Mouse (Mus musculus) cerebellum, postnatal 25 days (tissue): ENCODE results near the gene Barhl1.

ENCODE experiments used
- DNase-seq, 2 experiments: peaks; one replicate each; pipeline ENCODE4 v3.0.0; 2021; ENCODE audit warnings: mixed read lengths in 2 of 2

Gene Barhl1

DNA sequence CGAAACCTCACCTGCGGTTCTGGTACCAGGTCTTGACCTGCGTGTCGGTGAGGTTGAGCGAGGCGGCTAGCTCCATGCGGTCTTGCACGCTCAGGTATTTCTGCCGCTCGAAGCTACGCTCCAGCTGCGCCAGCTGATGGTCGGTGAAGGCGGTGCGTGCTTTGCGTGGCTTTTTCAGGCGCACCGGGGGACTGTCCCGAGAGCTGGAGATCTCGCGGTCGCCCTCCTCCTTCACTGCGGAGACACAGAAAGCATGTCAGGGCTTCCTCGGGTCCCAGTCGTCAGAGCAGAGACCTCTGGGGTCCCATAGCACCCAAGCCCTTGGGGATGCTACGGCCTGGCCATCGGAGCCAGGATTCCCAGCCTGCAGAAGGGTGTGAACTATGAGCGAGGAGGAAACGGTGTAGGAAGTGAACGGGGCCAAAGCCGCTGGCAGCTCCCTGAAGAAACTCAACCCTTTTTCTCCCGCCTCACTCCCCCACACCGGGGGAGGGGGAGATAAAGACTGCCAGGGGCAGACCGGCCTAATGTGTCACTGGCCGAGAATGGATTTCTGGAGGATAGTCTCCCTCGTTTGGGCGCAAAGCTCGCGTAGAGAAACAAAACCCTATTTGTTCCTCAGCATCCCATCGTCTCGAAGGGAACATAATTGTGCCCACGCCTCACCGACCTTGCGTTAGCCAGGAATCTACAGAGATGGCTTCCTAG is 5.0 kb downstream of the Barhl1 start:
- peak; percentile 38 to 50 for DNase-seq

DNA sequence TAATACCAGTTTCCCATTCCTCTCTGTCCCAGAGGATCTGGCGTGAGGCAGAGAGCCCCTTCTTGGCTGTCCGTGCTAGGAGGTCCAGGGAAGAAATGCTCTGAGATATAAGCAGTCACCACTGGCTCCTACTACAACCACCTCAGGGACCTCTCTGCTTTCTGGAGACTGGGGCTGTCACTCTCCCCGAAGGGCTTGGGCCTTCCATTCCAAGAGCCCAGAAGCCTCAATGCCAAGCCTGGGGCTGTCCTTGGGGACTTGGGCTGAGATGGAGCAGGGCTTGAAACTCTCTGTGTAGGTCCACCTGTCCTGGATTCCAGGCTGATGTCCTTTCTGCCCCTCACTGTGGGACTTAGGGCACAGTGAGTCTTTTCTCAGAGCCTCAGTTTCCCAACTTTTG is 5.6 kb downstream of the Barhl1 start:
- DNase-seq, result no peak

DNA sequence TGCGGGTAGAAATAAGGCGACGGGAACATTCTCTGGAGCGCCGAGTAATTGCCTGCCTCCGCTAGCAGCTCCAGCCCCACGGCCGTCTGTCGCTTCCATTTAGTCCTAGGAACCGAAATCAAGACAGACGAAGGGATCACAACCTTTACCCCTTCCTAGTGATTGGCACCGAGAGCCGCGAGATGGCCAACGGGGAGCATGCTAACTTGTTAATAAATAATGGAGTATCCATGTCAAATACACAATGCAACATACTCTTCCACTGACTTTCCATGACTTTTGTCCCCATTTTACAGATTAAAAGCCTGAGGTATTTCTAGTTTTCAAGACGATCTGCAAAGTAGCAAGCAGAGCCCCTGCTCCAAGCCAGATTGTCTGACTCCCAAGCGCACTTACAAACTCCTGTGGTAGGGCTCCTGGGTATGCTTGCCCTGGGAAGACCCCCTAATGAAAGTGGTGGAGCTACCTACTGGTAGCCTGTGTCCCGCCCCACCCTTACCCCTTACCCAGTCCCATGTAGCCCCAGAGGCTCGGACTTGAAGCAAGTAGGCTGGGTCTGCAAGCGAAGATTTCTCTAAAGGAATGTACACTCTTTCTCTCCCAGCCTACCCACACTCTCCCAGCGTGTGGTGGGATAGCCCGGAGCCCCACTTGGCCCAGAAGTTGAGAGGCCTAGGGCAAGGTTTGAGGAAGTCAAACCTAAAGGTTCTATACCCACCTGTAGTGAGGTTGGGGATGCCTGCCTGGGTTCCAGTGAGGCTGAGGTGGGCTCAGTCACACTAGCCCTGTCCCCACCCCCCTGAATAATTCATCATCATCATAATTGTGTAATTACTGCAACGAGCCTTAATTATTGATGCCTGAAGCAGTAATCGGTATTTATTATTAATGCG is 6.4 kb downstream of the Barhl1 start:
- DNase-seq, result peak; percentile 19 to 23

DNA sequence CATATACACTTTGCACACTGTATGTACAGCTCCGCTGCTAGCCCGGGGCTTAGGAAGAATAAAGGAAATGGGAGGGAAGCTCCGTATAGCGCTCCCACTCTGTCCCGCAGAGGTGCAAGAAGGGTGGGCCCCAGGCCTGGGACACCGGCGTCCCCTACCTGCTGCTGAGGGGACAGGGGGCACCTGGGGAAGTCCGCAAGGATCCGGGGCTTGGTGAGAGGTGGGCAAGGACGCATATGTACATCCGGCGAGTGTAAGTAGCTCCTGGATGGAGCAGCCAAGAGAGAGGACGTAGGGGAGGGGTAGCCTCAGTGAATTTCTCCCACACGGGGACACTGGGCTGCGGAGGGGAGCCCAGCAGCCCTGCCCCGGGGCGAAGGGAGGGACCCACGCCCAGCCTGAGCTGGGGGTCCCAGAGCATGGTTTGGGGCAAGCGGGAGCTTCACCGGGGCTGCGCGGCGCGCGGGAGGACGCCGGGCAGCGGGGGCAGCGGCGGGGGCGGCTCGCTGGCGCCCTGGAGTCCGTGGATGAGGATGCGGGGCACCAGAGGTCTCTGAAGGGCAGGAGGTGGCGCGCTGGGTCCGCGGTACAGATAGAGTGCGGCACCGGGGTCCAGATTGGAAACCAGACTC is 7.2 kb downstream of the Barhl1 start:
- peak in 1 of 2 experiments; percentile 23 for DNase-seq

DNA sequence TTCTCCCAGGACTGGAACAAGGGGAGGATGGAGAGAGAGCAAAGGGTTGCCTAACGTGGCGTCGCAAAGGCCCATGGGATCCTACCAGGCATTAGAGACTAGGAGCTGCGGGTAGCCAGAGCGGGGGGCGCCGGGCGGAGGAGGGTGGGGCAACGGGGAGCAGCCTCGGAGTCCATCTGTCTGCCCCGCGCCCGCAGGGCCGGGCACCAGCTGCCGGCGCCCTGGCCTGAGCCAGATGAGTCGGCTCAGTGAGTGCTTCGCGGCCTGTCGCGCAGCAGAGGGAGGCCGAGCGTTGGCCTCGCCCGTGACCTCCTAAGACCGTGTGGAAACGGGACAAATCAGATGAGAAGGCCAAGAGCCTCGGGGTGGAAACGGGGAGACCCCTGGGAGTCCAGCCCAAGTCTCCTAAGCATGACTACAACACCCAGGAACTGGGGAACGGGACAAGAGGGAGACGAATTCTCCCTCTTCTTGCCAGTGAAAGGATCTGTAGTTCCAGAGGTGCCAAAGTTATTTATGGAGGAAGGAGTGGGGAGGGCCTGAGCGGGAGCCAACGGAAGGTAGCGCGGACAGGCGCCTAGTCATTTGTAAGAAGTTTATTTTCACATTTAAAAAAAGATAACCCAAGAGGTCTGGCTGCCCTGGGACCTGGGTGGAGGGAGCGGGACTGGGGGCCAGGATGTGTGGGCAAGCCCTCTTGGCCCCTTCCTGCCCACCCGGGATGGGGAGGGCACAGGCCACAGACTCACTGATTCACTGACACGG is 7.9 kb downstream of the Barhl1 start:
- peak; percentile 41 to 49 for DNase-seq

DNA sequence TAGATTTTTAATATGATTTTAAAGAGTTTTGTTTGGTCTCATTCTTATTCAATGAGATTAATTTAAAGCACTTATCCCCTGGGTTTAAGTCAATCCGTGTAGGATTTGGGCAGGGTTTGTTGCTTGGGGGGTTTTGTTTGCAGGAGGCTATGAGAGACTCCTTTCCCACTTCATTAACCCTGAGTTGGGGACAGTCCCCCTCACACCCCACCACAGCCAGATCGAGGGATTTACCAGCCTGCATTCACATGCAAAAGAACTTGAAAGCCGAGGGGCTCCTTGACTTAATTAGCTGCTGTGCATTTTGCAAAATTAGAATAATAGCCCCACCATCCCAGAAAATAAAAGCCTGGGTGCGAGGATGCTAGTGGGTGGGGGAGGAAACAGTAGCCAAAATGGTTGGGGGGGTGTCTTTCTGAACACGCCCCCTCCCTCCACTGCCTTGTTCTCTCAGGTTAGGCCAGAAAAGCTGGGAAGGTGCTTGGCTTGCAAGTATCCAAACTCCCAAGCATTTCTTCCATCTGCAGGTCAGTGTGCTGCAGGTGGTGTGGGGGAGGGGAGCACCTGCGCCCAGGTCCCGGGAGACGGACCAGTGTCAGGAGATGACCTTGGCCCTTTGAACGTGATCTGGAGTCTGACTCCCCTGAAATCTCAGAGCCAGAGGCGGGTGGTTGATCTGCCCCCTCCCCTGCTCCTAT is 8.6 kb downstream of the Barhl1 start:
- DNase-seq, result peak in 1 of 2 experiments; percentile 52

DNA sequence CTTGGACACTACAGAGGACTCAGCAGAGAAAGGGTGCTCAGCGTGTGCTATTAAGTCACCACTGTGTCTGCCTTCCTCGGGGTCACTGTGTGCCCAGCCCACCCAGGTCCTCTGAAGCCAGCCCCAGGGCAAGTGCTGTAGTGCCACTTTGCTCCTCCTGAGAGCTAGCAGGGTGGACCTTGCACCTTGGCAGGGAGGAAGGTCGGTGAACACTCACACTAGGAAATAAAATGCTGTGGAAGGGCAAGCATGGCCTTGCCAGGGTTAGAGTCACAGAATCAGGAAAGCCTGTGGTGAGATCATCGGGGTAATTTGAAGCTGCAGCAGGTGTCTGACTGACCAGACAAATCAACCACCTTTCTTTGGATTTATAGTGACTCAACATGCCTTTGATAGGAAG is 10.9 kb downstream of the Barhl1 start:
- DNase-seq, result no peak

DNA sequence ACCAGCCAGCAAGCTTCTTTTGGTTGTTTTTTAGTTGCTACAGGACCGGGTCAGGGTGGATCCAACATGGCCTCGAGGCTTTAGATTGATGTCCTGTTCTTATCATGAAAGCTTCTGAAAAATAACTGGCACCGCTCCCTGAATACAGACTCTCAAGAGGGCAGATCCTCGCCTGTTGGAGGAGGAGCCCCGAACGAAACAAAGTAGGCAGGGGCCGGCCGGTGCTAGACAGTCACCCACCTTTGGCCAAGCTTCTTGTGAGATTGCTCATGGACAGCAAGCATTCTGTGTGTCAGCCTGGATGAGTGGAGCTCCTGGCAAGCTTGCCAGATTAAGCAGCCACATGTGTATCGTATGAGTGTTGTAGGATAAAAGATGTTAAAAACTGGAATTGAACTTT is 11.7 kb downstream of the Barhl1 start:
- DNase-seq, result no peak

DNA sequence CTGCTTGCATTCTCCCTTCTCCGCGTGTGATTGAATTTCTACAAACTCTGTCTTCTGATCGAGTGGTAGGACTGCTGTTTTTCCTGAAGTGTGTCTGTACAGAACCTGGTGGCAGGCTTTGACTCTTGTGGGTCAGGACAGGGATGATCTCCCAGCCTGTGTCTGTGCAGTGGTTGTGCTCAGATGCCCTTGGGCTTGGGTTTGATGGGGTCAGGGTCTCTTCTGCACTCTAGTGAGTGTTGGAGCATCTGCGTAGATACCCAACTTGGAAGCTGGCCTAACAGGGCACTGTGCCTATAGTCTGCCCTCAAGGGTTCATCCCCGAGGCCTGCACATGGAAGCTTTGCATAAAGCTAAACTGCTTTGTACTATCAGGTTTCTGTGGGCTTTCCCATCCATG is 12.6 kb downstream of the Barhl1 start:
- no peak for DNase-seq

DNA sequence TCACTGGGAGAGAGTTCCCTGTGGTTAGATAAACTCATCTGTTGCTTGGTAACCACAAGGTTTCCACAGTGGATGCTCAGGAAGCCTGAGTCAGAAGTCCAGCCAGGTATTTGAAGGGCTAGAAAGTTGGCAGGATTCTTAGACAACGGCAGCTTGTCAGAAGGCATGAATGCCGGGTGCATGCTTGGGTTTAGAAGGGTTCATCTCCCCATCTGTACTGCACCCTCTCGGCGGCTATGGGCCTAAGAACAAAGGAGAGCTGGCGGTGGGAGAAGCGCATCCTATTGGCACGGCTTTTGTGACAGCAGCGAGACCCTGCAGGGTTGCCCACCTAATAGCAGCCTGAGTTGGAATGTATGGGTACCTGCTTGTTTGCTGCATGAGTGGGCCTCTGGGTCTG is 14.2 kb downstream of the Barhl1 start:
- DNase-seq, result no peak

DNA sequence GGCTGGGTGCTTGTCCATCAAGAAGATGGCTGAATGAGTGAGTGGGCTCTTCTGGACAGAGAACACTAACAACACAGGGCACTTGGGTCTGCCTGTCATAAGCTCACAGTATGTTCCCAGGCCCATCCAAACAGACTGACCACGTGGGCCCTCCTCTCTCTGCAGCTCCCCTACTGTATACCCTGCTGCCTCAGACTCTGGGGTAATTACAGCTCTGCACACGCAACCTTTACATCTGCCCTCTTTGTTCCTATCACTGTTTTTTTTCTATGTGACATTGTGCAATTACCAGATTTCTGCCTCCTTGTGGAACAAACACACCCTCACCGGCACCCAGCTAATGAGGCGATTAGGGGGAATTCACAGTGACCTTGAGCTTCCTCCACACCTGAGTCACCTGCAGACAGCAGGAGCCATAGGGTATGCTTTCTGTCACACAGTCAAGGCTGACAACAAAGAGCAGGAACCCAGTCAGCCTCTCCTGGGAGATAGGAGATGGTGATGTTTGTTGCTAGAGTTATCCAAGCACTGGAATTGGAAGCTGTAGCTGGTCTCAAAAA is 19.0 kb downstream of the Barhl1 start:
- DNase-seq, result no peak

DNA sequence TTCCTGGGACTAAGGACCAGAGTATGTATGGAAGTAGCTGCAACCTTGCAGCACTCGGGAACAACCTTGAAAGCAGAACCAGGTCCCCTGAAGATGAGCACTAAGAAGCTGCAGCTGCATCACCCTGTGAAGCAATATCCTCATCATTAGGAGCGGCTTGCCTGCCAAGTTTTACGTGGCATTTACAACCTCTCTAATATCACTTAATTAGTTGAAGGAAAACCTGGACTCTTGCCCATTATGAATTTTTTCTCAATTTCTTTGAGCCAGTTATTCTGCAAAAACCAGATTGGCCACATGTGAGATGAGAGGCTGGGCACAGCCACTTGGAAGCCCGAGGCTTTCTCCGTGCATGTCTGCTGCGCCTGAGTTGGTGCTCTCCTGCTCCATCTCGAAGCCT is 20.6 kb downstream of the Barhl1 start:
- DNase-seq, result no peak

DNA sequence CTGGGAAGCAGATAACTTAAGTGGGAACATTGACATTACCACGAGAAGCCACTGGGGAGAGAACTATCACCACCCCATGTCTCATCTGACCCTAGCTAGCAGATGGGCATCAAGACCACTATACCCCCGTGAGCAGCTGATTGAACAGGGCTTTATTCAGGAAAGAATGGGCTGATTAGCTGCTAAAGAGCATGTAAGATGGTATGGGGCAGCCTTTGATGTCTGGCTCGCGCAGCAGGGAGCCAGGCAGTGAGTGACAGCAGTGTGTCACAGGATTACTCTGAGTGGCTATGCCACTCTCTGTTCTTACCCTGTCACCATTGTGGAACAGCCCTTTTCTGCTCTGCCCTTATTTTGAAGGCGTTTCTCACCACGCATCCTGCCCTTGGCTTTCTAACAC is 22.9 kb downstream of the Barhl1 start:
- DNase-seq, result no peak

DNA sequence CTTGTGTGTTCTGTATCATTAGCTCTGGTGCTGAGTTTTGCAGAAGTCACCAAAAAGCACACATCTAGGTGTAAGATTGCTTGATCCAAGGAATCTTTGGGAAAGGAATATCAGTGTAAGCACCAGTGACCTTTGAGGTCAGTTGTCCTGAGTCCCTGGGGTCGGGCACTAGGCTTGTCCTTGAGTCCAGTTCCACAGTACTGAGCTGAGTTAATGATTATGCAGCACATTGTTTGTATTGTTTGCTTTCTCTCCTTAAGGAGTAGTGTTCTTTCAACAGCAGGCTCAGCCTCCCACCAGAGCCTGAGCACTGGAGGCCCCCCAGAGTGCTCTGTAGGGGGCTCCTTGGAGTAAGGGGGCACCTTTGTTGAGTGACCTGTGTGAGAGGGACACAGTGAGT is 23.7 kb downstream of the Barhl1 start:
- DNase-seq, result no peak

DNA sequence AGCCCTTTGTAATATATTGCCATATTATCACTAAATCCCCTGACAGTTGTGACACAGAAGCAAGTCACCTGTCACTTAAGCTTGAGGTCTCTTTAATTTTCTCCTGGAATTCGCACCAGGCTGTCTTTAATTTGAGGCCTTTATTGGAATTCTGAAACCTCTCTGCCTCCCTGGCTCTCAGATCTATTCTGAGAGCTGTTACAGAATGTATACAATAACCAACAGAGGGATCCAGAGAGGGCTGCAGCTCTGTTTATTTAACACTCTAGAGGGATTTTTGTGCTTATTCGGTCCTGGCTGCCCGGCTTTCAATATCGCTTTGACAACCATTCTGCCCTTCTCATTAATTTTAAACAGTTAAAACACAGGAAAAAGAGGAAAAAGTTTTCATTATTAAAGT is 31.6 kb downstream of the Barhl1 start:
- DNase-seq, result no peak

DNA sequence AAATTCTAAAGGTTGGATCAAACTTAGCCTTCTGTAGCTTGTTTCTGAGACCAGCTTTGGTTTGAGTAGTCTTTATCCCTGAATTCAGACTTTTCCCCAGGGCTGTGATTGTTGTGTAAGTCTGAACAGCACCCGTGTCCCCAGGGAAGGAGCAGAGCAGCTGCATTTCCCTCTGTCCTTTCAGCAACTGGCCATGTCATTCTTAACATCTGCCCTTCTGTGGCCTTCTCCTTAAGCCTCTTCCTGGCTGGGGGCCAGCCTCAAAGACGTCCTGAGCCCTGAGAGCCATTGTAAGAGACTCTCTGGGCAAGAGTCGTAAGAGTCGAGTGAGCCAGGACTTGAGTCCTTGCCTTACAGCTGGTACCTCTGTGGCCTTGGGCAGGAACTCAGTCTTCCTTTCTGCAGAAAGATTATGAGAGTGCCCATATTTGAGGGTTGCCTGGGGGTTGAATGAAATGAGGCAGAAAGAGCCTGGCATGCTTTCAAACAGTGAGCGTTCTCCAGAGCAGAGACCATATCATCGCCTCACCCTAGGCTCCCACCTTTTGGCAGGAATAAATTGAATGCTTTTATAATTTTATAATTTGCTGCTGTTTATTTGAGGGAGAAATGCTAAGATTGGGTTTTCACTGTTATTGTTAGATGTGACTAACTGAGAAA is 33.5 kb downstream of the Barhl1 start:
- DNase-seq, result no peak

DNA sequence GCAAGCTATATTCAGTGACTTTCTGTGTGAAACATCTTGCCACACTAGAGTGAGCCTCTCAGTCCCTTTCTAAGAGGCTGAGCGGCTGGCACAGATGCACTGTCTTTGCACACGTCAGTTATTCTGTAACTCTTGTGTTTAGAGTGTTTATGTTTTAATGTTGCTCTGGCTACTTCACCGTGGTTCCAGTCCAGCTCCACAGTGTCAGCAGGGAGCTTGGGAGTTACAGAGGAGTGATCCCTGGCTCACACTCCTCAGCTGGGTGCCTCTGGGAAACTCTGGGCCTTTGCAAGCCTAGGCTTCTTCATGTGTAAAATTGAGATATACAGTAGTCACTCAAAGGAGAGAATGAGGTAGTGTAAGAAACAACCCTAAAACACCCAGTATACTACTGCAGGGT is 34.4 kb downstream of the Barhl1 start:
- no peak for DNase-seq

DNA sequence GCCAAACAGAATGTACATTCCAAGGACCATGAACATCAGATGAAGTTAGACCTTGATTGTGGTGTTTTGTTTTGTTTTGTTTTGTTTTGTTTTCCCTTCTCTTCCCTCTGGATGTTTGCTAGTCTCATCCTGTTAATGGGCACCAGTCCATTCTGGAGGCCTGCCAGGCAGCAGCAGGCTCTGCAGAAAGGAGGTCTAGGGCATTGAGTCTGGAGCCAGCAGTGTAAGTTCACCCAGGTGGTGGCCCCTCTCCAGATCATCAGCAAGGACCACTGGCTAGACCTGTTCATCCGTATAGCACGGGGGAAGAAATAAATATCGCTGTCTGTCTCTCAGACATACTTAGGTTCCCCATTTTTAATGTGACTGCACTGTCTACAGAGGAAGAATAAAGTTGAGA is 35.2 kb downstream of the Barhl1 start:
- peak; percentile 35 to 66 for DNase-seq

DNA sequence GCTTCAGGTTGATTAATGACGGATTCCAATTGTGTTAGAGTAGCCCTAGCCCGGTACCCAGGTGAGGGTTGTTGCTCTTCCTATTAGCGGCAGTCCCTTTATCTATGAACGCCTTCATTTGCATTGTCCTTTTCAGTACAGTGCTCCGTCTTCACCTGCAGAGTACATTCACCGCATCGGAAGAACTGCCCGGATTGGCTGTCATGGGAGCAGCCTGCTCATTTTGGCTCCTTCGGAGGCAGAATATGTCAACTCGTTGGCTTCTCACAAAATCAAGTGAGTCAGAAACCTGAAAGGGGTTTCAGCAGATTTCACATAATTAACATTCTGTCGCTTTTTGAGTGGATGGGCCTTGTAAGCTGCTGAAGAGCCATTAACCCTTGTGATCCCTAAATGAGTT is 40.9 kb downstream of the Barhl1 start:
- DNase-seq, result no peak

DNA sequence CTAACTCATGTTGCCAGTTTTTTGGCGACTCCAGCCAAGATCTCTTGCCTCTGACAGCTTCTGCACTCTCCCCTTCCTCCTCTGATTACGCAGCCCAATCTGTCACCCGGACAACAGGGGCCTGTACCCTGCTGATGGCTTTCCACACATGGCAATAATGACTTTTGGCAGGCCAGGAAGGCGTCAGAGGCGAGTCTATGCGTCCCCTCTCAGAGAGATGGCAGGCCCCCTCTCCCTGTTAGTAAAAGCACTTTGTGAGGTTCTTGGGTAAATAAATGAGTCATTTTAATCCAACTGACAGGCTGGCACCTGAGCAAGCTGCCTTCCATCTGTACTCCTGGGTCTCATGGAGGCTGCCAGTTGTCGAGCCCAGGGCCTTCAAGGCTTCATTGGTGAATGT is 49.0 kb downstream of the Barhl1 start:
- DNase-seq, result peak; percentile 75 to 77

DNA sequence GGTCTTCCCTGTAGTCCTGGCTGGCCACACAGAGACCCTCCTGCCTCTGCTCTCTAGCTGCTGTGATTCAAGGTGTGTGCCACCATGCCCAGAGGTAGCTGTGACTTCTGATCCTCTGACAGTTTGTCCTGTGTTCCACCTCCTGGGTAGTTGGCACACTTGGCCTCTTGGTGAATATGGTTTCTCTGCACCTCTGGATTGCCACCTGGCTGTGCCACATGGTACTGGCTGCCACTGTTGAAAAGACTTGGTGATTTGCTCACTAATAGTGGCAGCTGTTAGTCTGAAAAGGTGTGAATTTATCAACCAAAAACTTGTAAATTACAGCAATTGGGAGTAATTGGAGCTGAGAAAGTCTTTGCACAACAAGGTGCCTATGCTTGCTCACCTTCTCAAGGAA is 52.6 kb downstream of the Barhl1 start:
- DNase-seq, result no peak
